Mouse (Mus musculus): ENCODE measurements around the gene Pin4. TPM values are rescaled to one million over a fixed set of nuclear protein-coding genes. Genes with fewer than 3 reads are reported as not detected.
"Not testable (repeated sequence)": the region's sequence is repeated elsewhere in the genome, so short reads cannot be mapped to it uniquely, and the experiment has no call there.

Gene Pin4
- 68.7 and 82.7 TPM in 2 replicates for total RNA-seq (2021)
- long read RNA-seq, experiment 1, transcript Pin4-201 (4 exons, 489 nt): major isoform, 43 of 55 reads
- long read RNA-seq, experiment 1, partial matches to known transcripts: 8 of 55 reads
- long read RNA-seq, experiment 1, other reads (novel, unspliced or antisense): 1 of 55 reads
- long read RNA-seq, experiment 2, transcript Pin4-201 (4 exons, 489 nt): major isoform, 57 of 68 reads
- long read RNA-seq, experiment 2, partial matches to known transcripts: 9 of 68 reads
- long read RNA-seq, experiment 2, other reads (novel, unspliced or antisense): 2 of 68 reads

DNA sequence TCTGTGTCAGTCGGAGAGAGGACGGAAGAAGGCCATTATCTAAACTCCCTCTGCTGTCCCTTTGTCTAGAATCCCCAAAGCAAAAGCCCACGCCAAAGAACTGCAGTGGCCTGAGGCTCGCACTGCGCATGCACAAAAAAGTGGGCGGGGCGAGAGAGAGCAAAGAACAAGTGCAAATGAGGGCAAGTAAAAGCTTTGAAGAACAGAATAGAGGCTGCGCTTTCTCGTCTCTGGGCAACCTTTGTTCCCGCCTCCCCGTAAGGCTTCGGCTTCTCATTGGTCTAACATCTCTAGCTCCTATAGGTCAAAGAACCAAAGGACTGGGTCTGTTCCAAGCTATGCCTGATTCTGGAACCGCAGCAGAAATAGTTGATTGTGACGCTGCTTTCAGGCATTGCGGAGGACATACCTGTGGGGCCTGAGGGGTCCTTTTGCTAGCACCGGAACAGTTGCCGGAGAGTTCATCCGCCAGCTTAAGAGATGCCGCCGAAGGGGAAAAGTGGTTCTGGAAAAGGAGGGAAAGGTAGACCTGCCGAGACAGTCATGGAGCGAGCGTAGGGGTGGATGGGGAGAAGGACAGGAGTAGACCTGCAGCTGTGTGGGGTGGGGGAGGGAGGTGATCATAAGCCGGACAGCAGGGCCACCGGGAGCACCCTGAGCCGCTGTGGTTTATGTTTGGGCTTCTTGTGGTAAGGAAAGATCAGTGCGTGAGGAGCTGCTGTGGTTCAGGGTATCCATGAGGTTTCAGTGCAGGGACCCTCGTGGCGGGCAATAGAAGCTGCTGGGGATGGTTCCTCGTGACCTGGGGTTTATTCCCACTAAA is at the start of gene Pin4:
Gene Pin4, plus strand, starts transcription at position 406 of the 823 bp plus-strand sequence.
- peak; percentile 95 for DNase-seq

GRCm38 (mm10) chrX:102070591-102071471 is 48.4 kb upstream of the Pin4 start, which contains the start of gene Rtl5:
Rtl5 (minus strand) TSS chrX:102071304.
- DNase-seq: peak; percentile 85

DNA sequence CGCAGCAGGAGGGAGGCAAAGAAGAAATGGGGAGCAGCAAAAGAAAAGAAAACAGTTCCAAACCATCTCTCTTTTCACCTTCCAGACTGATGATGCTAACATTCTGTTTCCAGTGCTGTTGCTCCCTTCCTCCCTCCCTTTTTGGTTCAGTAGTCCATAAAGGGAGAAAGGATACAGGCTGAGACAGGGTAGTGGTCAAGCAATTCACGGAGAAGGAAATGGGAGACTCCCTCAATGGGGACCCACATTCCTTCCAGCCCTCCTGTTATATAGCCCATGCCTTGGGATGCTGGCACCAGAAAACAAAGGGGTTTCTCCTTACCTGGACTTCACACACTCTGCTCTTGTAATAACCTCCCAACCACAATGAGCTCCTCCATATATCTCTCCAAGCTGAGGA is 47.7 kb upstream of the Pin4 start:
- no peak for DNase-seq

GRCm38 (mm10) chrX:102073605-102074325 is 45.5 kb upstream of the Pin4 start:
- DNase-seq: no peak

DNA sequence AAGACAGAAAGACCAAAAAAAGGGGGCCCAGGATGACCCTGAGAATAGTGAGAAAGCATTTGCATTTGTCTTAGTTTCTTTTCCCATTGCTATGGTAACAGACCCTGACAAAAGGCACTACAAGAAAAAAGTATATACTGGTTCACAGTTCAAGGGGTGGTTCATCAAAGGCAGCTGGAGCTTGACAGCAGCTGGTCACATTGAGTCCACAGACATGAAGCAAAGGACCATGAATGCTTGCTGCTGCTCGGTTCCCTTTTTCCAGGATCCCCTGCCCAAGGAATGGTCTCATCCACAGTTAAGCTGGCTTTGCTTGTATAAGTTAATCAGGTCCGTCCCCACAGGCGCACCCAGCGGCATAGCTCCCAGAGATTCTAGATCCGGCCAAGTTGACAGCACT is 44.8 kb upstream of the Pin4 start:
- no peak for DNase-seq

DNA sequence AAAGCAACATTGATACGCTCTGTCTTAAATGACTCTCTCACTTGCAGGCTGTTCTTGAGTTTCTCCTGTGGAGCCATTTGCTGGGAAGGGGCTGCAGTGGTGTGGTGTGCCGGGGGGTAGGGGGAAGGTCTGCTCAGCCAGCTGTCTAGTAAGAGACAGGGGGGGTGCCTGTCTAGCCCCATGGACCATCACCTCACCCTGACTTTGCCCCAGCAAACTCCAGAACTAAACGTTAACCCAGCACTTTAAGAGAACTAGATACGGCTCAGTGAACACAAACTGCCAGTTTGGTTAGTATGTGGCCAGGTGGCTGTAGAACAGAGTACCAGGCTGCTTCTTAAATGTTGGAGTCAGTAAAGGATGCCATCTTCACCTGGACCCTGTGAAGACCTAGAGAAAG is 44.1 kb upstream of the Pin4 start:
- no peak for DNase-seq

DNA sequence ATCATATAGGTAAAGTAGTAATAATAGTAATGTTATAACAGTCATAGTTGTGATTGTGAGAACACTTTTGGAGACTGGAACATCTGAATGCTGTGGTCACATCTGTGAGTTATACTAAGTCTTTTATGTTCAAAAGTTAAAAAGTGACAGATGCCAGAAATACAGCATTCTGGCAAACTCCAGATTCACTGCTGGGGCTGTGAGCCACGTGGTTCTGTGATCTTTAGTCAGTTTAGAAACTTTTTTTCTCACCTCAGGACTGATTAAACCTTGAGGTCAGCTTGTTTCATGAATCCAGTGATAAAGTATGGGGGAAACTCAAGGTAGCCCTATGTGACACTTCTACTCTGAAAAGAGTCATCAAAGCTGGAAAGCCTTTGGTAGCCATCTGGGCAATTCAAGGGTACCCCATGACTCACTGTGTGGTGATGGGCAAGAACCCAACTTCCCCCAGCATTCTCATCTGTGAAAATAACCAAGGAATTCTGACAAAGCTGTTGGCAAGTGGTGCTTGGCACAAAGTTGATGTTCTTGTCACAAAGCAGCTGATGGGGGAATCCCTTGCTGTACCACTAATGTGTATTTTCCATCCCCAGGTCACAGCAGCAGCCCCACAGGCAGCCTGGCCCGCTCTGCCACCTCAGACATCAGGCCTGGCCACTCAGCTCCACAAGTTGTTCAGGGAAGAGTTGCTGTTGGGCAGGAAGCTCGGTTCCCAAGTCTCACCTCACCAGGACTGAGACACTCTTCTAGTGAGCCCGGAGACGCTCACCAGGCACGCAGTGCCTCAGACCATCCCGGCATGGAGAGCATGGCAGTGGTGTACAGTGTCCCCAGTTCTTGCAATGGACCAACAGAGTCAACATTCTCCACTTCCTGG is 42.1 kb upstream of the Pin4 start:
- DNase-seq: peak; percentile 54

GRCm38 (mm10) chrX:102081076-102081475 is 38.2 kb upstream of the Pin4 start:
- no peak for DNase-seq

GRCm38 (mm10) chrX:102081573-102082279 is 37.5 kb upstream of the Pin4 start:
- DNase-seq: no peak

GRCm38 (mm10) chrX:102082340-102082739 is 36.9 kb upstream of the Pin4 start:
- DNase-seq: no peak

DNA sequence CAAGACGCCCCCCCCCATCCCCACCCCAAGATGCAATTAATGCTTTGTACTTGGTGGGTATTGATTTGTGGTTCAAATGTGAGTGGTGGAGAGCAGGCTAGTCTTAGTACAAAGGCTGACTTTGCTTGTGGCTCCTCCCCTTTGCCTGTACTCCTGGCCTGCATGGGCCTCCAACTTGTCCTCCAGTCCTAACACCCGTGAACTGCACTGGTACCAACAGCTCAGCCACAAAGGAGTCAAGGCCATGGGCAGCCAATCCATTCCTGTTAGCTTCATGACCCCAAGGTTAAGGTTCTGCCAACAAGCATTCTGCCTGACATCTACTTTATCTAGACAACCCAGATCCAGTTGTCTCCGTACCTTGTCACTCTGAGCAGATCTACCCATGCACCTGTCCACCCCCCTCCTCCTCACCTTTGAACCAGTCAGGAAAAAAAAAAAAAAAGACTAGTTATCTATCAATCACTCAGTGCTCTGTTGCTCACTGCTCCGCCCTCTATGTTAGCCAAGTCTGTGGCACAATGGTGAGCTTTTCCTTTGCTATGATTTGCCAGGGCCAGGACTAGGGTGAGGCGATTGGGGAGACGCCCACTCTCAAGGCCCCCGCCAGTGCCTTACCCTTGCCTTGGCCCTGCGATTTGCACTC is 33.3 kb upstream of the Pin4 start:
- no peak for DNase-seq

- no peak for DNase-seq
These were observed 28.6 kb upstream of the Pin4 start for GRCm38 (mm10) chrX:102090605-102091004.

DNA sequence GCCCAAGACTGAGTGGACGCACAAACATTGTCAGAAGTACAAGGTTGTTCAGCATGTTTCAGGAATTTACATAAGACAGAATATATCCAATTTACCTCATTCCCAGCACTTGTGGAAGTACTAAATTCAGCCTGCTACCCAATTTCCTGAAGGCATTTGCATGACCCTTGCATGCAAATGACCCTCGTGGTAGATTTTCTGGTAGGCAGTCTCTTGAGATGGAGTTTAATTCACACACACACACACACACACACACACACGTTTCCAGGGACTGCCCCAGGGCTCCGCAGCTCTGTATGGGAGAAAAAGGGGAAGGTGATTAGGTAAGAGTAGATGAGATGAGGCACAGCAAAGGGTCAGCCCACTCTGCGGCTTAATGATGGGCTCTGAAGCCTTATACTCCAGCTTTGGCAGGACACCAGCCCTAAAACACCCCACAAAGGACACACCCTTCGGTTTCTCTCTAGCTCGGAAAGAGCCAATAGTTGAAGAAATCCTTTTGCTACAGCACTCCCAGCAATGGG is 24.8 kb upstream of the Pin4 start:
- no peak for DNase-seq

DNA sequence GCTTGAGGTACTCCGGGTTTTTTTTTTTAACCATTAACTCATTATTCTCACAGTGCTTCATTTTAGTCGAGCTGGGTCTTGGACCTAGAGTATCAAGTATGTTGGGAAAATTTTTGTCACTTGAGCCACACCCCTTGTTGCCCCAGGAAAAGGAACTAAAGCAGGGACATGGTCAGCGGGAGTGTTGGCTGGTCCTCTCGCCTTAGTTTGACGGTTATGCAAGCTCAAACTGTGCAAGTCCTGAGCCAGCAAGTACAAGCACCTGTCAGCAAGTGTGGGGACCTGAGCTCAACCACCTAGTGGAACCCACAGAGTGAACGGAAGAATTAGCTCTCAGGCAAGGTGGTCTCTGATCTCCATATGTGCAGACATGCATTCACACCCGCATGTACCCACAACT is 17.4 kb upstream of the Pin4 start:
- no peak for DNase-seq

GRCm38 (mm10) chrX:102103830-102104229 is 15.4 kb upstream of the Pin4 start:
- DNase-seq: not testable (repeated sequence)

DNA sequence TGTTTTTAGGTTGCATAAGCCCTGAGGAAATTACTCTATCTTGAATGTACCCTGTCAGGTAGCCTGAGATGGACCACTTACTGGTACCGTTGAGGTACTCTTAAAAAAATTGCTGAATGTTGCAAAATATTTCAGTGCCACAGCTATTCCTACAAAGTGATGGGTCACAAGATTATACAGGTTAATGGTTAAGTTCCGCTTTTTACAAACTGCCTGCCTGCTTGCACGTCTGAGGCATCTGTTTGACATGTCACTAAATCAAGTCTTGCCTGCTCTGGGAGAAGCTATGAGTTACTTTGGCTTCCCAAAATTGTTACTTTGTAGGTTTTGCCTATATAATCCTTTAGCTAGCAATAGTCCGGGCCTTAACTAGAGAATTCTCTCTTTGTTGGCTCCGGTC is 9.9 kb upstream of the Pin4 start:
- not testable (repeated sequence) for DNase-seq

GRCm38 (mm10) chrX:102115676-102116075 is 3.6 kb upstream of the Pin4 start:
- no peak for DNase-seq

GRCm38 (mm10) chrX:102121321-102121720 is 2.1 kb downstream of the Pin4 start:
- DNase-seq: no peak

- DNase-seq: no peak
These were observed 21.9 kb downstream of the Pin4 start for GRCm38 (mm10) chrX:102141157-102141556.

Data from adrenal gland, postnatal 14 days (tissue).